36 mouse cellular contexts compared by ENCODE assay signal in genomic region chr7:63153239-63153638, GRCm38 (mm10). TPM values are rescaled to one million over a fixed set of nuclear protein-coding genes. Genes with fewer than 3 reads are reported as not detected.
"Had no signal": no experiment of that assay in that cellular context is flagged by ENCODE, and none has a peak within 500 bp of the region (broad histone marks: within the 10 kb centered on the region; RNA-seq: fewer than 3 reads in every experiment).

No protein-coding gene starts in this region.

- H3K4me3 ChIP-seq: heart, embryonic 12.5 days; heart, embryonic 13.5 days; heart, embryonic 15.5 days; hindbrain, embryonic 10.5 days; hindbrain, embryonic 12.5 days; hindbrain, embryonic 13.5 days; hindbrain, embryonic 15.5 days; intestine, embryonic 15.5 days; kidney, embryonic 15.5 days; layer of hippocampus, adult 2 months; left cerebral cortex, adult 2 months had no signal

- H3K4me2 ChIP-seq: heart, embryonic 12.5 days; heart, embryonic 13.5 days; heart, embryonic 15.5 days; hindbrain, embryonic 12.5 days; hindbrain, embryonic 13.5 days; hindbrain, embryonic 14.5 days; hindbrain, embryonic 15.5 days; intestine, embryonic 15.5 days; kidney, embryonic 15.5 days had no signal

- H3K36me3 ChIP-seq: heart, embryonic 12.5 days; heart, embryonic 13.5 days; heart, embryonic 15.5 days; hindbrain, embryonic 10.5 days; hindbrain, embryonic 12.5 days; hindbrain, embryonic 13.5 days; hindbrain, embryonic 15.5 days; intestine, embryonic 15.5 days; kidney, embryonic 15.5 days had no signal

- H3K9ac ChIP-seq: heart, embryonic 12.5 days; heart, embryonic 13.5 days; heart, embryonic 15.5 days; hindbrain, embryonic 12.5 days; hindbrain, embryonic 13.5 days; hindbrain, embryonic 14.5 days; hindbrain, embryonic 15.5 days; intestine, embryonic 15.5 days; kidney, embryonic 15.5 days had no signal

- H3K27me3 ChIP-seq: heart, embryonic 12.5 days; heart, embryonic 13.5 days; heart, embryonic 15.5 days; hindbrain, embryonic 12.5 days; hindbrain, embryonic 13.5 days; hindbrain, embryonic 15.5 days; intestine, embryonic 15.5 days; kidney, embryonic 15.5 days had no signal

- H3K4me1 ChIP-seq: heart, embryonic 12.5 days; heart, embryonic 13.5 days; heart, embryonic 15.5 days; hindbrain, embryonic 10.5 days; hindbrain, embryonic 13.5 days; hindbrain, embryonic 15.5 days; intestine, embryonic 15.5 days; kidney, embryonic 15.5 days had no signal

- ATAC-seq: hindbrain, embryonic 16.5 days; hindbrain, postnatal 0 days; inflammation-experienced regulatory T-cells, adult 6 months; intestine, embryonic 15.5 days; intestine, embryonic 16.5 days; intestine, postnatal 0 days had no signal

- H3K27ac ChIP-seq: heart, embryonic 13.5 days; heart, embryonic 15.5 days; hindbrain, embryonic 10.5 days; hindbrain, embryonic 12.5 days; hindbrain, embryonic 13.5 days; hindbrain, embryonic 14.5 days; hindbrain, embryonic 15.5 days; hindbrain, postnatal 0 days; intestine, embryonic 15.5 days; kidney, embryonic 15.5 days; kidney, postnatal 0 days; layer of hippocampus, adult 2 months; left cerebral cortex, adult 2 months had no signal

- DNase-seq: heart, postnatal 10 days; heart, postnatal 14 days; heart, postnatal 36 days; heart, postnatal 4 days; kidney, adult 11 months; kidney, adult 18-20 months; kidney, adult 2 months; kidney, adult 8-10 months; kidney, adult 9 months; kidney, postnatal 10 days; kidney, postnatal 14 days; kidney, postnatal 25 days; kidney, postnatal 36 days; kidney, postnatal 4 days; layer of hippocampus, adult 9-11 months; layer of hippocampus, postnatal 36 days had no signal

- H3K9me3 ChIP-seq: heart, embryonic 12.5 days; heart, embryonic 13.5 days; heart, embryonic 15.5 days; hindbrain, embryonic 10.5 days; hindbrain, embryonic 12.5 days; hindbrain, embryonic 13.5 days; hindbrain, embryonic 15.5 days; intestine, embryonic 15.5 days; kidney, embryonic 15.5 days had no signal

RNA-seq across cellular contexts. Expression of gene Chrna7, which starts 59.1 kb away (rescaled TPM):
- total RNA-seq: heart, postnatal 14 days; heart, postnatal 25 days; heart, postnatal 36 days had no signal
- polyA plus RNA-seq: heart, postnatal 0 days; inflammation-experienced regulatory T-cells, adult 6 months had no signal
